Mouse (Mus musculus) neural tube, embryonic 13.5 days (tissue): ENCODE measurements around the gene Cdc25a. TPM values are rescaled to one million over a fixed set of nuclear protein-coding genes. Genes with fewer than 3 reads are reported as not detected.

Experiments used
- ATAC-seq: fragments of 200-750 bp; cut with Nextera tagmentation; 2 replicates; pipeline ENCODE4 v1.8.0; 2017; ENCODE audit warnings: low read depth, mild to moderate bottlenecking, moderate TSS enrichment, moderate library complexity
- H3K27ac ChIP-seq: fragments of 300-500 bp; sonication (generic); replicated peaks from 2 replicates; pipeline ENCODE4 v1.5.1; 2015; ENCODE audit warnings: moderate library complexity, mild to moderate bottlenecking, inconsistent platforms
- H3K27me3 ChIP-seq: fragments of 300-500 bp; sonication (generic); 2 replicates; pipeline ENCODE4 v1.6.1; 2015; ENCODE audit warnings: mild to moderate bottlenecking, inconsistent platforms
- H3K36me3 ChIP-seq: fragments of 300-500 bp; sonication (generic); 2 replicates; pipeline ENCODE4 v1.6.1; 2015; ENCODE audit warnings: mild to moderate bottlenecking, inconsistent platforms
- H3K4me1 ChIP-seq: fragments of 300-500 bp; sonication (generic); replicated peaks from 2 replicates; pipeline ENCODE4 v1.6.1; 2015; ENCODE audit warnings: inconsistent platforms
- H3K4me2 ChIP-seq: fragments of 300-500 bp; sonication (generic); 2 replicates; pipeline ENCODE4 v1.6.1; 2015; ENCODE audit warnings: inconsistent platforms, mild to moderate bottlenecking, moderate library complexity
- H3K4me3 ChIP-seq: fragments of 300-500 bp; sonication (generic); 2 replicates; pipeline ENCODE4 v1.5.1; 2015; ENCODE audit warnings: mild to moderate bottlenecking, inconsistent platforms
- H3K9ac ChIP-seq: fragments of 300-500 bp; sonication (generic); 2 replicates; pipeline ENCODE4 v1.6.1; 2015; ENCODE audit warnings: moderate library complexity, mild to moderate bottlenecking, inconsistent platforms
- H3K9me3 ChIP-seq: fragments of 300-500 bp; sonication (generic); 2 replicates; pipeline ENCODE4 v1.6.1; 2016; ENCODE audit warnings: inconsistent platforms
- WGBS: fragments of 180-500 bp; shearing (Covaris S2); methylation state at CpG from one replicate; pipeline ENCODE4 v1.1.7; 2015; 5-methylcytosine and 5-hydroxymethylcytosine counted together
- polyA plus RNA-seq: library from polyadenylated mRNA; unstranded; fragments of >200 nt; fragmentation: Nextera tagmentation; extraction: Ambion mirVana; gene quantifications from 2 replicates; pipeline ENCODE4 v1.2.1, GENCODE M21; 2015

Cdc25a gene
- polyA plus RNA-seq, 1 experiment from 2014 or later: 16.0 TPM

DNA sequence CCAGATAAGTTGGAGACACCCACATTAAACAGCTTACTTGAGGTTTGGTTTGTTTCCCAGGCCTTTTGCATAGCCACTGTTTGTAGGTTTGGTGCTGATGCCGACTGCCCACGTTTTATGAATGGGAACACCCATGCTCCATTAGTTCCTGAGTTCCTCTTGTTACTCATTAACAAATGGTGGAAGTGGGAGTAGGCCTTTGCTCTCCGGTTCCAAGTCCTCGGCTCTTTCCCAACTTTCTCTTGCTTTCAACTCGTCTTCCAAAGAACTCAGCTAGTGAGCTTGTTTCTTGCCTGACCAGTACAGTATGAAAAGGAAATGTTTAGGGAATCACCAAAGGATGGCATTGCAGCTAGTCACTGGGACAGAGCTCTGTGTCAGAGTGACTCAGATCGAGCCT, 20.2 kb downstream of the Cdc25a start:
- Histone ChIP-seq H3K36me3 (peaks cover 31% of the 10 kb centered on the region), H3K4me1 (0 out of 2 replicates have a peak, but pooled peaks cover 6% of the 10 kb centered on the region), H3K4me3 (no peak overlapping the region), H3K9me3 (no peaks in the 10 kb centered on the region), H3K27ac (no peak overlapping the region), H3K9ac (no peak overlapping the region), H3K4me2 (no peak overlapping the region), H3K27me3 (no peaks in the 10 kb centered on the region)
- ATAC-seq: no peak
- 70% methylated on average over 6 of the region's 6 CpGs for WGBS

GRCm38 (mm10) chr9:109896253-109897150, 21.1 kb downstream of the Cdc25a start:
- H3K4me3 ChIP-seq: no peak overlapping the region
- H3K9me3 ChIP-seq: no peaks in the 10 kb centered on the region
- no peaks in the 10 kb centered on the region for H3K27me3 ChIP-seq
- H3K4me2 ChIP-seq: no peak overlapping the region
- peak overlapping the region; percentile 22; the same call in 1 of the 2 replicates for H3K9ac ChIP-seq
- peaks cover 22% of the 10 kb centered on the region for H3K36me3 ChIP-seq
- no peak overlapping the region for H3K27ac ChIP-seq
- 85% methylated on average over 8 of the region's 8 CpGs for WGBS
- ATAC-seq: no peak
- H3K4me1 ChIP-seq: 0 out of 2 replicates have a peak, but pooled peaks cover 6% of the 10 kb centered on the region

DNA sequence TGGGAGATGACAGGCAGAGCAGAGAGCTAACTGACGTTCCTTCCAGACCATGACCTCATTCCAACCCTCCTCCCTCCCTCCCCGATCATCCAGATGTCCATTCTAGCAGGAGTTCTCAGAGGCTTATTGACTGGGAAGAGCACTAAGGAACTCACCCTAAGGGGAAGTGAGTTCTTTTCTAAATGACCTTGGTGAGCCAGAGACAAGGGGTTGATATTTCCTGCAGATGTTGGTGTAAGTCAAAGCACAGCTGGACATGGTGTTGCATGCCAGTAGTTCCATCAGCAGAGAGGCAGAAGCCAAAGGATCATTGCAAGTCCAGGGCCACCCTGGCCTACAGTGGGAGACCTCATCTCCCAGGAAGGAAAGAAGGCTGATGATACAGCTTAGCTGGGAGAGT, 22.6 kb downstream of the Cdc25a start:
- 0 out of 2 replicates have a peak, but pooled peaks cover 6% of the 10 kb centered on the region for H3K4me1 ChIP-seq
- H3K4me2 ChIP-seq: no peak overlapping the region
- peaks cover 9% of the 10 kb centered on the region; the same call in 1 of the 2 replicates for H3K36me3 ChIP-seq
- H3K27ac ChIP-seq: no peak overlapping the region
- no peak for ATAC-seq
- no peaks in the 10 kb centered on the region for H3K27me3 ChIP-seq
- 48% methylated on average over 2 of the region's 2 CpGs for WGBS
- H3K9me3 ChIP-seq: no peaks in the 10 kb centered on the region
- H3K9ac ChIP-seq: no peak overlapping the region
- no peak overlapping the region for H3K4me3 ChIP-seq

DNA sequence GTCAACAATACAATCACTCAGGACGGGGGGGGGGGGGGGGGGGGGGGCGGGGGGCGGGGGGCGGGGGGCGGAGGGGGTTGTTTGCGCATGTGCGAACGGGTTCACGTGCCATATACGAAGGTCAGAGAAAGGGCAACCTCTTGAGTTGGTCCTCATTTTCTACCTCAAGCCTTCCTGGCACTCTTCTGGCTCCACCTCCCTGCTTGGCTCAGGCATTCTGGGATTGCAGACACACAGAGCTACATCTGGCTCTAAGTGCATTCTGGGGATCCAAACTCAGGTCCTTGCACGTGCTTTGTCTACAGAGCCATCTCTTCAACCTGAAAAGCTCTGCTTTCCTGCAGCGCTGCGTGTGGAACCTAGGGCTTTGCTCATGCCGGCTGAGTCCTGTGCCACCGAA, 24.0 kb downstream of the Cdc25a start:
- ATAC-seq: no peak
- H3K4me1 ChIP-seq: 0 out of 2 replicates have a peak, but pooled peaks cover 3% of the 10 kb centered on the region
- H3K9ac ChIP-seq: no peak overlapping the region
- H3K27me3 ChIP-seq: no peaks in the 10 kb centered on the region
- H3K27ac ChIP-seq: no peak overlapping the region
- whole genome bisulfite sequencing: 67% methylated on average over 11 of the region's 15 CpGs
- no peaks in the 10 kb centered on the region for H3K9me3 ChIP-seq
- H3K36me3 ChIP-seq: no peaks in the 10 kb centered on the region
- no peak overlapping the region for H3K4me3 ChIP-seq
- H3K4me2 ChIP-seq: no peak overlapping the region

DNA sequence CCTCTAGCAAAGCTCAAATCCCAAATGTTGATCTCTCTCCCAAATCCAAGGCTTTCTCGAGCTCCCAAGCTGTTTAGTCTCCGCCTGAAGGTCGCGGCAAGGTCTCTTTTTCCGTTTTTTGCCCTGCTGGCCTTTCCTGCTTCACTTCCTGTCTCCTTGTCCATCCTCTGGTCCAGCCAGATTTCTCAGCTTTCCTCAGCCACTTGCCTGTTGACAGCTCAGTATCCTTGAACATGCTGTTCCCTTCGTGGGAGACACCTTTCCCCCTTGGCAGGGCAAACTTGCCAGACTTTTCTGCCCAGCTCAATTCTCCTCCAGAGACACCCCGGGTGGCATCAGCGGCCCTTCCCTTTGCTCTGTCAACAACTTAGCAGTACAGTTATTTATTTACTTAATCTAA, 24.4 kb downstream of the Cdc25a start:
- ATAC-seq: no peak
- Histone ChIP-seq H3K9me3 (no peaks in the 10 kb centered on the region), H3K27me3 (no peaks in the 10 kb centered on the region), H3K27ac (no peak overlapping the region), H3K4me3 (no peak overlapping the region), H3K4me1 (no peaks in the 10 kb centered on the region), H3K36me3 (no peaks in the 10 kb centered on the region), H3K4me2 (no peak overlapping the region), H3K9ac (no peak overlapping the region)
- 80% methylated on average over 8 of the region's 8 CpGs for WGBS

- Histone ChIP-seq H3K4me1 (no peaks in the 10 kb centered on the region), H3K9ac (no peak overlapping the region), H3K27ac (no peak overlapping the region), H3K4me3 (no peak overlapping the region), H3K36me3 (no peaks in the 10 kb centered on the region), H3K27me3 (no peaks in the 10 kb centered on the region), H3K4me2 (no peak overlapping the region), H3K9me3 (no peaks in the 10 kb centered on the region)
- ATAC-seq: no peak
- WGBS: 92% methylated on average over 3 of the region's 3 CpGs
These were observed 25.2 kb downstream of the Cdc25a start for GRCm38 (mm10) chr9:109900604-109901003.

- WGBS: 66% methylated on average over 4 of the region's 4 CpGs
- Histone ChIP-seq H3K4me1 (no peaks in the 10 kb centered on the region), H3K9me3 (no peaks in the 10 kb centered on the region), H3K4me2 (no peak overlapping the region), H3K4me3 (no peak overlapping the region), H3K27ac (no peak overlapping the region), H3K36me3 (no peaks in the 10 kb centered on the region), H3K9ac (no peak overlapping the region), H3K27me3 (no peaks in the 10 kb centered on the region)
- no peak for ATAC-seq
These were observed 26.9 kb downstream of the Cdc25a start for GRCm38 (mm10) chr9:109902246-109902645.

DNA sequence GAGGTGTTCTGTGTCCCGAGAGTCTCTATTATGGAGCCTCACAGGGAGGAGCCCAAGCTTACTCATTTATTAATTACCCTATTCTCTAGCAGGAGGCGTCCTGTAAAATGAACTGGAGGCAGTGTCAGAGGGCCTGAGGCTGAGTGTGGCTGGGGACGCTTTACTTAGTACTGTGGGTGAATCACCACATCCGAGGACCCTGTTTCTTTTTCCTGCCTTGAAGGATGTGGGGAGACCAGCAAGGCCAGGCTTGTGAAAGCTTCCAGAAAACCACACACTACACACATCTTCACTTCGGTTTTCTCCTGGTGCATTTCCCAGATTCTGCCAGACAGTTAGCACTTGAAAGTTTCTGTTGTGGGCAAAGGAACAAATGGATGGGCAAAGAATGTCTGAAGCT, 27.4 kb downstream of the Cdc25a start:
- H3K9me3 ChIP-seq: no peaks in the 10 kb centered on the region
- no peaks in the 10 kb centered on the region for H3K36me3 ChIP-seq
- 59% methylated on average over 5 of the region's 5 CpGs for WGBS
- H3K27me3 ChIP-seq: no peaks in the 10 kb centered on the region
- no peak overlapping the region for H3K9ac ChIP-seq
- no peak overlapping the region for H3K4me2 ChIP-seq
- no peaks in the 10 kb centered on the region for H3K4me1 ChIP-seq
- H3K27ac ChIP-seq: no peak overlapping the region
- no peak overlapping the region for H3K4me3 ChIP-seq
- no peak for ATAC-seq

DNA sequence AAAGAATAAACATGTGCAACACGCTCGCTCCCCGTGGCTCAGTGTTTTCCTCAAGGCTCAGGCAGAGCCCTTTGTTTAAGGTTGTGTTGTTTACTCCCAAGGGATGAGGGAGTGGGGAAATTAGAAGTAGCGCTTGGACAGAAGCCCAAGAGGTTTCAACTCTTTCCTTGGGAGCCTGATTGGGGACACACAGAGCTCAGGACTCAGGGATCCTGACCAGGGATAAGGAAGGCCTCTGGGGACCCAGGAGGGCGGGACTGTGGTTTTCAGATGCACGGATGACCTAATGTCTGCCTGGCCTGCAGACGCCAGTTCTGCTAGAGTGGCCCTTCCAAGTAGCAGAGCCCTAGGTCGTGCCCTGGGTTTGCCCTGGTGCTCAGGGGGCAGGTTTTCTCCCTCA, 31.9 kb downstream of the Cdc25a start:
- no peak overlapping the region for H3K27ac ChIP-seq
- no peaks in the 10 kb centered on the region for H3K27me3 ChIP-seq
- no peak overlapping the region for H3K4me2 ChIP-seq
- H3K4me1 ChIP-seq: no peaks in the 10 kb centered on the region
- no peaks in the 10 kb centered on the region for H3K9me3 ChIP-seq
- H3K9ac ChIP-seq: no peak overlapping the region
- H3K36me3 ChIP-seq: no peaks in the 10 kb centered on the region
- no peak for ATAC-seq
- WGBS: 65% methylated on average over 8 of the region's 8 CpGs
- H3K4me3 ChIP-seq: no peak overlapping the region

DNA sequence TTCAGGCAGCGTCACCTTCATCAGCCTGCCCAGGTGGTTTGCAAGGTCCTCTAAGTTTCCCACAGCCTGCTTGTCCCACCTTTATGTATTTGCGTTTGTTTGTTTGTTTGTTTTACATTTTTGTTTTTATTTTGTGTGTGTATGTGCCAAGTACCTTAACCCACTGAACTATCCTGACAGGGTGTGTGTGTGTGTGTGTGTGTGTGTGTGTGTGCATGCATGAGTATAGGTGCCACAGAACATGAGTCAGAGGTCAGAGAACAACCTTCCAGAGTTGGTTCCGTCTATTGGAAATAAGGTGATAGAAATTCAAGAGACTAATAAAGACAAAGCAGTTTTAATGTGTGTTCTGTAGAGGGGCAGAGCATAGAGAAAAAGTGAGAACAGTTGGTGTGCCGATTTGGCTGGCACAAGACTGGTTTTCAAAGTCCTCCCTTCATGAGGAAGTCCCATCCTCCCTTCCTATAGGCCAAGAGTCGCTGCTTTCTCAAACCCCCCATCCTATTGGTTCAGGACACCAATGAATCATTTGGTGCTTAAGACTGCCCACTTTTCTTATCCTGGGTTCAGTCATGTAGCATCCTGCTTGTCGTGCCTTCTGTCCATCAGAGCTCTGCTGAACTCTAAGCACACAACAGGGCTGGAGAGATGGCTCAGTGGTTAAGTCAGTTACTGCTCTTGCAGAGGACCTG, 32.5 kb downstream of the Cdc25a start:
- Histone ChIP-seq H3K27ac (no peak overlapping the region), H3K4me2 (no peak overlapping the region), H3K4me1 (no peaks in the 10 kb centered on the region), H3K9me3 (no peaks in the 10 kb centered on the region), H3K9ac (no peak overlapping the region), H3K4me3 (no peak overlapping the region), H3K36me3 (no peaks in the 10 kb centered on the region), H3K27me3 (no peaks in the 10 kb centered on the region)
- no peak for ATAC-seq
- 78% methylated on average over 6 of the region's 6 CpGs for WGBS

GRCm38 (mm10) chr9:109909102-109909501, 33.7 kb downstream of the Cdc25a start:
- no peak for ATAC-seq
- Histone ChIP-seq H3K9me3 (no peaks in the 10 kb centered on the region), H3K9ac (no peak overlapping the region), H3K4me3 (no peak overlapping the region), H3K4me1 (no peaks in the 10 kb centered on the region), H3K27me3 (no peaks in the 10 kb centered on the region), H3K36me3 (no peaks in the 10 kb centered on the region), H3K4me2 (no peak overlapping the region), H3K27ac (no peak overlapping the region)
- WGBS: 75% methylated on average over 8 of the region's 8 CpGs

DNA sequence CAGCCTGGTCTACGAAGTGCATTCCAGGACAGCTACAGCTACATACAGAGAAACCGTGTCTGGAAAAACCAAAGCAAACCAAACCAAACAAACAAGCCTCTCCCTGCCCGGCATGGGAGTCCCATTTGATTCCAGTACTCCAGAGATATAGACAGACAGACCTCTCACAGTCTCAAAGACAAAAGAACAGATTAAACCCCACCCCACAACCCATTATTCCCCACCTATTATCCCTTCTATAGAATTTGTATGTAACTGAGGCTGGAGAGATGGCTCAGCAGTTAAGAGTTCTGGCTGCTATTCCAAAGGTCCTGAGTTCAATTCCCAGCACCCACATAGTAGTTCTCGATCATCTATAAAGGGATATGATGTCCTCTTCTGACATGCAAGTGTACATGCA, 34.5 kb downstream of the Cdc25a start:
- Histone ChIP-seq H3K9me3 (no peaks in the 10 kb centered on the region), H3K4me2 (no peak overlapping the region)
- no peak for ATAC-seq

More for the DNA sequence above, 34.5 kb downstream of the Cdc25a start:
- H3K9ac ChIP-seq: no peak overlapping the region
- H3K36me3 ChIP-seq: no peaks in the 10 kb centered on the region
- no peaks in the 10 kb centered on the region for H3K27me3 ChIP-seq
- 93% methylated on average over 4 of the region's 4 CpGs for WGBS
- H3K4me3 ChIP-seq: no peak overlapping the region
- no peaks in the 10 kb centered on the region for H3K4me1 ChIP-seq
- H3K27ac ChIP-seq: no peak overlapping the region
